Mouse (Mus musculus) forebrain, embryonic 16.5 days (tissue): ENCODE measurements around the gene A3galt2. TPM values are rescaled to one million over a fixed set of nuclear protein-coding genes. Genes with fewer than 3 reads are reported as not detected.

Experiments used
- ATAC-seq: fragments of 200-750 bp; cut with Nextera tagmentation; 2 replicates; pipeline ENCODE4 v1.8.0; 2017; ENCODE audit warnings: mild to moderate bottlenecking, moderate library complexity
- H3K27ac ChIP-seq: fragments of 300-500 bp; sonication (generic); 2 replicates; pipeline ENCODE4 v1.5.1; 2014; ENCODE audit warnings: low read length, control low read depth
- H3K27me3 ChIP-seq: fragments of 300-500 bp; sonication (generic); replicated peaks from 2 replicates; pipeline ENCODE4 v1.6.1; 2014; ENCODE audit warnings: low read length; ENCODE audit not compliant: control insufficient read depth, insufficient read depth
- H3K36me3 ChIP-seq: fragments of 300-500 bp; sonication (generic); 2 replicates; pipeline ENCODE4 v1.6.1; 2014; ENCODE audit not compliant: control insufficient read depth, insufficient read depth
- H3K4me1 ChIP-seq: fragments of 300-500 bp; sonication (generic); replicated peaks from 2 replicates; pipeline ENCODE4 v1.6.1; 2014; ENCODE audit warnings: low read length; ENCODE audit not compliant: control insufficient read depth, insufficient read depth
- H3K4me2 ChIP-seq: fragments of 300-500 bp; sonication (generic); 2 replicates; pipeline ENCODE4 v1.6.1; 2014; ENCODE audit warnings: mild to moderate bottlenecking, low read length, control low read depth
- H3K4me3 ChIP-seq: fragments of 300-500 bp; sonication (generic); replicated peaks from 2 replicates; pipeline ENCODE4 v1.5.1; 2014; ENCODE audit warnings: mild to moderate bottlenecking, low read length, control low read depth
- H3K9ac ChIP-seq: fragments of 300-500 bp; sonication (generic); replicated peaks from 2 replicates; pipeline ENCODE4 v1.6.1; 2014; ENCODE audit warnings: low read depth, low read length, control low read depth
- H3K9me3 ChIP-seq: fragments of 300-500 bp; sonication (generic); 2 replicates; pipeline ENCODE4 v1.6.1; 2016; ENCODE audit warnings: low read length; ENCODE audit not compliant: control insufficient read depth
- WGBS: fragments of 180-500 bp; shearing (Covaris S2); extraction: QIAGEN DNeasy Blood & Tissue Kit; methylation state at CpG from one replicate; pipeline ENCODE4 v1.1.7; 2014; 5-methylcytosine and 5-hydroxymethylcytosine counted together
- polyA plus RNA-seq: library from polyadenylated mRNA; unstranded; fragments of >200 nt; fragmentation: Nextera tagmentation; extraction: Ambion mirVana; gene quantifications from 2 replicates; pipeline ENCODE4 v1.2.1, GENCODE M21; 2015

A3galt2 gene
- polyA plus RNA-seq, 1 experiment from 2014 or later = 0.63 TPM

GRCm38 (mm10) chr4:128782645-128783044 is 27.5 kb downstream of the A3galt2 start:
- Histone ChIP-seq H3K4me1 (no peaks in the 10 kb centered on the region), H3K9me3 (no peaks in the 10 kb centered on the region), H3K9ac (no peak overlapping the region), H3K27me3 (no peaks in the 10 kb centered on the region), H3K4me2 (no peak overlapping the region), H3K36me3 (peaks cover 43% of the 10 kb centered on the region), H3K27ac (no peak overlapping the region), H3K4me3 (no peak overlapping the region)
- no peak for ATAC-seq
- WGBS = 80% methylated on average over 4 of the region's 4 CpGs

- Histone ChIP-seq H3K4me2 (no peak overlapping the region), H3K4me3 (no peak overlapping the region), H3K27me3 (no peaks in the 10 kb centered on the region), H3K9me3 (no peaks in the 10 kb centered on the region), H3K4me1 (no peaks in the 10 kb centered on the region), H3K27ac (no peak overlapping the region), H3K36me3 (peaks cover 37% of the 10 kb centered on the region), H3K9ac (no peak overlapping the region)
- 93% methylated on average over 15 of the region's 15 CpGs for WGBS
- no peak for ATAC-seq
Observed at GRCm38 (mm10) chr4:128784950-128785631, 29.9 kb downstream of the A3galt2 start.

- WGBS = 94% methylated on average over 11 of the region's 11 CpGs
- ATAC-seq = no peak
- Histone ChIP-seq H3K4me2 (no peak overlapping the region), H3K9ac (no peak overlapping the region), H3K9me3 (no peaks in the 10 kb centered on the region), H3K4me1 (no peaks in the 10 kb centered on the region), H3K27ac (no peak overlapping the region), H3K36me3 (peaks cover 34% of the 10 kb centered on the region), H3K4me3 (no peak overlapping the region), H3K27me3 (no peaks in the 10 kb centered on the region)
Observed at GRCm38 (mm10) chr4:128785921-128786654, 30.9 kb downstream of the A3galt2 start.

GRCm38 (mm10) chr4:128787023-128787939 is 32.1 kb downstream of the A3galt2 start:
- H3K9me3 ChIP-seq = no peaks in the 10 kb centered on the region
- no peak overlapping the region for H3K9ac ChIP-seq
- H3K4me2 ChIP-seq = no peak overlapping the region
- no peak for ATAC-seq
- H3K36me3 ChIP-seq = peaks cover 31% of the 10 kb centered on the region
- H3K4me1 ChIP-seq = no peaks in the 10 kb centered on the region
- no peak overlapping the region for H3K4me3 ChIP-seq
- WGBS = 74% methylated on average over 24 of the region's 24 CpGs
- no peak overlapping the region for H3K27ac ChIP-seq
- H3K27me3 ChIP-seq = no peaks in the 10 kb centered on the region

- Histone ChIP-seq H3K4me1 (no peaks in the 10 kb centered on the region), H3K36me3 (peaks cover 29% of the 10 kb centered on the region), H3K27me3 (no peaks in the 10 kb centered on the region), H3K4me3 (no peak overlapping the region), H3K27ac (no peak overlapping the region), H3K4me2 (no peak overlapping the region), H3K9ac (no peak overlapping the region), H3K9me3 (no peaks in the 10 kb centered on the region)
- WGBS = 93% methylated on average over 4 of the region's 4 CpGs
- ATAC-seq = no peak
Observed at GRCm38 (mm10) chr4:128788108-128788507, 32.9 kb downstream of the A3galt2 start.

- H3K9me3 ChIP-seq = no peaks in the 10 kb centered on the region
- no peaks in the 10 kb centered on the region for H3K27me3 ChIP-seq
- 50% methylated on average over 18 of the region's 18 CpGs for WGBS
- H3K9ac ChIP-seq = no peak overlapping the region
- H3K4me3 ChIP-seq = no peak overlapping the region
- no peak overlapping the region for H3K4me2 ChIP-seq
- no peak for ATAC-seq
- H3K36me3 ChIP-seq = peaks cover 23% of the 10 kb centered on the region
- no peak overlapping the region for H3K27ac ChIP-seq
- no peaks in the 10 kb centered on the region for H3K4me1 ChIP-seq
Observed at GRCm38 (mm10) chr4:128789646-128790045, 34.5 kb downstream of the A3galt2 start.

- ATAC-seq = no peak
- Histone ChIP-seq H3K27ac (no peak overlapping the region), H3K36me3 (no peaks in the 10 kb centered on the region), H3K9ac (no peak overlapping the region), H3K9me3 (no peaks in the 10 kb centered on the region), H3K27me3 (no peaks in the 10 kb centered on the region), H3K4me1 (peaks cover 17% of the 10 kb centered on the region), H3K4me3 (no peak overlapping the region), H3K4me2 (no peak overlapping the region)
- 67% methylated on average over 1 of the region's 1 CpGs for WGBS
Observed at GRCm38 (mm10) chr4:128793710-128794109, 38.5 kb downstream of the A3galt2 start.

GRCm38 (mm10) chr4:128794198-128794597 is 39.0 kb downstream of the A3galt2 start:
- H3K9ac ChIP-seq = no peak overlapping the region
- ATAC-seq = no peak
- no peaks in the 10 kb centered on the region for H3K27me3 ChIP-seq
- H3K4me3 ChIP-seq = no peak overlapping the region
- H3K36me3 ChIP-seq = no peaks in the 10 kb centered on the region
- WGBS = 92% methylated on average over 8 of the region's 8 CpGs
- no peaks in the 10 kb centered on the region for H3K9me3 ChIP-seq
- H3K4me2 ChIP-seq = no peak overlapping the region
- no peak overlapping the region for H3K27ac ChIP-seq
- H3K4me1 ChIP-seq = peaks cover 20% of the 10 kb centered on the region

- Histone ChIP-seq H3K27ac (peak overlapping the region; percentile 26; the same call in 1 of the 2 replicates), H3K4me1 (peaks cover 24% of the 10 kb centered on the region), H3K4me3 (no peak overlapping the region), H3K36me3 (no peaks in the 10 kb centered on the region), H3K27me3 (no peaks in the 10 kb centered on the region), H3K4me2 (no peak overlapping the region), H3K9ac (no peak overlapping the region), H3K9me3 (no peaks in the 10 kb centered on the region)
- under 1% methylated on average over 9 of the region's 9 CpGs for WGBS
- peak; percentile 62 for ATAC-seq
Observed at GRCm38 (mm10) chr4:128795596-128795995, 40.4 kb downstream of the A3galt2 start.
